In the genomic region with DNA sequence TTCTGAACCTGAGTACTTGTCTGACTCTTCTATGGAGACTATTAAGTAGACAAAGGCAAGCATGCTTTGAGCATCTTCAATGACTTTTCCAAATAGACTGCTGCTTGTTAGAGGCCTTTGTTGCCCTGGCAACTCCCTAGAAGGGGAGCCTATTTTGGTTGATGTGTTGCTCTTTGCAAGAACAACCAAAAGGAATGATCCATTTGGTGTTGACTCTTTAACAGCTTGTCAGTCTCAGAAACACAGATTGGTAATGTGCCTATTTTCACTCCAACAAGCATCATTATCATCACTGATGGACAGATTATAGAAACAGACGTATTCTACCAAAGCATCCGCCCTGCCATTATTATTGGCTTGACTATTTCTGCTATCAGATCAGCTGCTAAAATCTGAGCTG, we compare ENCODE assay signal across 16 mouse cellular contexts.
DNase-seq lines count a peak whose midpoint lies in the region; ATAC-seq and TF ChIP-seq lines count a peak whose summit lies in the region.
"Had no signal": no experiment of that assay in that cellular context is flagged by ENCODE, and none has a peak within 500 bp of the region (broad histone marks: within the 10 kb centered on the region; RNA-seq: fewer than 3 reads in every experiment).

No protein-coding gene starts in this region.

- TF ChIP-seq CTCF in brain, embryonic 14.5 days (IDR thresholded peaks at IDR 0.05; ENCODE audit: borderline replicate concordance, extremely low read depth, insufficient read depth, insufficient read length) = no peak

- TF ChIP-seq POLR2A in brain, embryonic 14.5 days (IDR thresholded peaks at IDR 0.05; ENCODE audit: borderline replicate concordance, extremely low read depth, insufficient read depth, insufficient read length, poor library complexity, severe bottlenecking) = no peak

- peak; percentile 8 for DNase-seq in heart, adult 11 months
- DNase-seq in heart, adult 9 months (ENCODE audit: low spot score in 2 of 2) = no peak
- peak; percentile 31 for DNase-seq in brain, embryonic 14.5 days (ENCODE audit: low read depth)
- DNase-seq in layer of hippocampus, adult 9-11 months = peak; percentile 52
- no peak for DNase-seq in B cell, adult 2 months
- DNase-seq: adrenal gland, adult 2 months; adrenal gland, postnatal 25 days; cerebellum, adult 11 months; cerebellum, adult 8-10 months; cerebellum, postnatal 14 days; embryo, embryonic 11 days; gastrocnemius, adult 2 months; gastrocnemius, postnatal 25 days; heart, adult 18-20 months; heart, postnatal 14 days had no signal

- no peak for ATAC-seq in granulocyte monocyte progenitor cell, adult 5-6 weeks (replicated peaks; ENCODE audit: poor library complexity, severe bottlenecking)

Comparison
In these comparisons a context has a peak if more than half of its experiments do, and no peak if none do; other contexts are left out.
1. DNase-seq: peak in heart, adult 11 months (single experiment), brain, embryonic 14.5 days (single experiment) and layer of hippocampus, adult 9-11 months (single experiment); none in heart, adult 9 months (0 of 2) and B cell, adult 2 months (0 of 2).